Mouse (Mus musculus) ovary, adult 18-20 months (tissue): ENCODE measurements around the gene Ccl17.

ENCODE experiments used
- DNase-seq: peaks from one replicate; pipeline ENCODE4 v3.0.0; 2022; ENCODE audit warnings: low spot score, mixed read lengths

The Ccl17 gene

DNA sequence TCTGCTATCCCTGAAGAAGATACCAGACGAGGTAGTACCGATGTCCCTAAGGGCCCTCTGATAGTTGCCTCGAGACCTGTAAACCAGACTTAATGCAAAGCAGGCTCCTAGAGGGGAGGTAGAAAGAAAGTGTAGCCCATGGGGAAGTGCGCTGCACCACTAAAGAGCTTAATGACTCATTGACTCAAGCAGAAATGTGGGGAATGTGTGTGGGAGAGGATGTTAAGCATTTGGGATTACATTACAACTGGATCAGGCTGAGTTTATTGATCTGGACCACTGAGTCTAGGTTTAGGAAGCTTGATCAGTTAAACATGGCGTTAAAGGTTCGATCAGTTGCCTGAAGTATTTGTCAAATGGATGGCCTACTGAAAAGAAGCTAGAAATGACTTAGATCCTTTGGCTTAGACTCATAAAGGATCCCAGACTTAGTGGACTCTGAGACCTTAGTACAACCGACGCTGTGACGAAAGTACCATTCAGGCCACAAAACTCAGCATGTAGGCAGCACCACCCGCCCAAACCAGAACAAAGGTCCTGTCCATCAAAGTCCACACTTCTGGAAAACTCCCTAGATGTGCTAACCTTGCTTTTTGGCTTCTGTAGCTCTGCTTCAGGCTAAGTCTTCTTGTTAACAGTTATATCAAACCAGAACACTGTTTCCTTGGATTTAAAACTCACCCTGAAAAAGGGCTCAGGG lies 20.8 kb upstream of the Ccl17 start:
- DNase-seq, result no peak

DNA sequence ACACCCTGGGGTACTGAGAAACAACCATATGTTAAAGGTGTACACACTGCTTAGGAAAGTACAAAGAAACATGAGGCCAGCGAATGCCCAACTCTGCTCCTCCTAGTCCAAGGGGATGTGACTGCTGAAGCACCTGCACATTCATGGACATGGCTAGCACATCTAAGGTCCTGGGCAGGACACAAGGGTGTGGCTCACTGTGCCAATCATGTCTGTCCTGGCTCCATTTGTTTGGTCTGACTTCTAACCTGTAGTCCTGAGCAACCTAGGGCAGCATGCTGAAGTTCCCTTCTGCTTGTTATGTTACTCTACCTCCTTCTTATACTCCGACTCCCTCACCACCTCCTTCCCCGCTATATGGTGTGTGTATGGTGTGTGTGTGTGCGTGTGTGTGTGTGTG lies 15.9 kb upstream of the Ccl17 start:
- no peak for DNase-seq

DNA sequence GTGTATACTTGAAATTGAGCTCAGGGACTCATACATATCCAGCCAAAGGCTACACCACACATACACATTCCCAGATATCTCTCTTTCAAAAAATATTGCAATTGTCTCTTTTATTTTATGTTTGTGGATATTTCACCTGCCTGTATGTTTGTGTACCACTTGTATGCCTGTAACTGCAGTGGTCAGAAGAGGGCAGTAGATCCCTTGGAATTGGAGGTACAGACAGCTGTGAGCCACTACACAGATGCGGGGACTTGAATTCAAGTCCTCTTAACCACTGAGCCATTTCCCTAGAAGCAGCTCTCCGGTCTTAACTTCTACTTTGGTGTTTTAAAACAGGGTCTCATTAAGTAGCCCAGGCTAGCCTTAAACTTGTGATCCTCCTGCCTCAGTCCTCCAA lies 15.5 kb upstream of the Ccl17 start:
- no peak for DNase-seq

DNA sequence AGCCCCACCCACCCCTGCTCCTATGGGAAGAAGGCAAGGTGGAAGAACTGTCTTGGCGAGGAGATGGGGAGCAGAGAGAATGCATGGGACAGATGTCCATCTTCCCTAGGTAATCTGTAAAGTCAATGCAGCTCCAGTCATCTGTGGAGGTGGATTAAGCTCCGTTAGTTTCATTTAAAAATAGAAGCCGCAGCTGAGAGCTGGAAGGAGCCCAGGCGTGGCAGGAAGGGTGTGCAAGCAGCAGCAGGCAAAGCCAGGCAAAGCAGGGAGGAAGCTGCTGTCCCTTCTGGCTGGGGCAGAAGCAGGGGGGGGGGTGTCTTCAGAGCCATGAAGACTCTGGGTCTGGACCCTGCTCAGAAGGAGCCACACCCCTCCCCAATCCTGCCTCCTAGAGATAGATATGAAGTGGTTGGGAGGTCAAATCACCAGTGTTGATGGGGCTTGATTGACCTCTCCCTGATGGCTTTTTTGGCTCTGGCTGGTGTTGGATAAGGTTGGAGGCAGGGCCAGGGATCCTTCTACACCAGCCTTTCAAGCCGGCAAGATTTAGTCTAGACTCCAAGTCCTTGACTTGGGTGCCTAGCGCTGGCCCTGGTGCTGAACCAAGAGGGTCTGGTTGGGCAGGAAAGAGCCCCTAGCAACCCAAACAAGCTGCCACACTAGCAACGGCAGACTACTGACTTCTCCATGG lies 9.8 kb upstream of the Ccl17 start:
- DNase-seq, result no peak

DNA sequence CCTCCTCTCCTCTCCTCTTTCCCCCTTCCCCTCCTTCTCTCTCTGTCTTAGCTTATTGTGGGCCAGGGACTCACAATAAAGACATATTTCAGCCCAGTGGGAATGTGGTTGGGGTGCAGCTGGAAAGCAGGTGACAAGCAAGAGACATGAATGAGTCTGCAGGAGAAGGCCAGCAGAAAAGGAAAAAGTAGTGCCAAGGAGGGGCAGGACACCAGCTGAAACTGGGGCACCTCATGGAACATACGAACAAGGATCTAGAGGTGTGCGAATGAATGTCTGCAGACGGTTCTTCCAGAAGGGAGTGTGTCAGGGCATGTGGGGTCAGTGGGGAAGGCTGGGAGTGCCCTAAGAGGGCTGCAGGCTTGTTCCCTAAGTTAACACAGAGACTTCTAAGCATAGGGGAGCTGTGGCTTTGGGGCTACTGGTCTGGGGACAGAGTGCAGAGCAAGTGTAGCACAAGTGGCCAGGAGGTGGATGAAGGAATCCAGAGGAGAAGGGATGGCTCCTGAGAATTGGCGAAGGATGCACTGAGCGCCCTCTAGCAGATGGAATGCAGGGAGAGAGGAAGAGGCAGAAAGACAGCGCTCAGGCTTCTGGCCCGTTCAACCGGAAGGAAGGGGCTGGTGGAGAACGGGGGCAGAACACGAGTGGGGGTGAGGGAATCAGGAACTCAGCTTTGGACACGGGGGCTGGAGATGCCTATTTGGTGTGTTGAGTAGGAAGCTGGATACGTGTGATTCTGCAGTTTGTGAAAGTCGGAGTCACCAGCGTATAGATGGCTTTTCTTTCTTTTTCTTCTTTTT lies 8.8 kb upstream of the Ccl17 start:
- no peak for DNase-seq

DNA sequence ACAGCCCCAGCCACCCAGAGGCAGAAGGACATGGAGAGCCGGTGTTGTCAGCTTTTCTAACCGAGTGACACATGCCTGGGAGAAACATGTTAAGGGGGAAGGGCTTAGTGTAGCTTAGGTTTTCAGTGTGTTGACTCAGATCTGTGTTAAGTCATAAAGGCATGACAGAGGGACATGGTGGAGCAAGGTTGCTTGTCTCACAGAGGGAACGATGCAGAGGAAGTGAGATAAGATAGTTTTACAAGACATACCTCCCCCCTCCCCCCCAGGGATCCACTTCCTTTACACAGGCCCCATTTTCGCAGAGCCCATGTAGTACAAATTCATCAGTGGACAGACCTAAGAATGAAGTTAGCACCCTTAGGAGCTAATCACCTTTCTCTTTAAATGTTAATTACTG lies 7.9 kb upstream of the Ccl17 start:
- no peak for DNase-seq

DNA sequence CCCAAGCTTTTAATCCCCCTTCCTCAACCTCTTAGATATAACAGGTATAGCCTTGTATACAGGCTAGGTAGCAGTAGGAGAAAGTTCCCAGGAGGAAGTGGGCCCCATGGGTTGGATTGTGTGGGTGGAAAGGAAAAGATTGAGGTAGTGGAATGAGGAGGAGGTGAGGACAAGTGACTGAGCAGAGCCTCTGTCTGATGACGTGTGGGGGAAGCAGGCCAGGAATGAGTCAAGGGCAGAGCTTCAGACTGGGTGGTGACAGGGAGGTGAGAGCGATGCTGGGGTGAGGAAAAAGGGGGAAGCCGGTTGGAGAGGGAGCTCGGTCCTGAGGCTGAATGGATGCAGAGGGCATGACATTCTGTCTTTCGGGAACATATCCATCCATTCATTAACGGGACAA lies 6.7 kb upstream of the Ccl17 start:
- no peak for DNase-seq

DNA sequence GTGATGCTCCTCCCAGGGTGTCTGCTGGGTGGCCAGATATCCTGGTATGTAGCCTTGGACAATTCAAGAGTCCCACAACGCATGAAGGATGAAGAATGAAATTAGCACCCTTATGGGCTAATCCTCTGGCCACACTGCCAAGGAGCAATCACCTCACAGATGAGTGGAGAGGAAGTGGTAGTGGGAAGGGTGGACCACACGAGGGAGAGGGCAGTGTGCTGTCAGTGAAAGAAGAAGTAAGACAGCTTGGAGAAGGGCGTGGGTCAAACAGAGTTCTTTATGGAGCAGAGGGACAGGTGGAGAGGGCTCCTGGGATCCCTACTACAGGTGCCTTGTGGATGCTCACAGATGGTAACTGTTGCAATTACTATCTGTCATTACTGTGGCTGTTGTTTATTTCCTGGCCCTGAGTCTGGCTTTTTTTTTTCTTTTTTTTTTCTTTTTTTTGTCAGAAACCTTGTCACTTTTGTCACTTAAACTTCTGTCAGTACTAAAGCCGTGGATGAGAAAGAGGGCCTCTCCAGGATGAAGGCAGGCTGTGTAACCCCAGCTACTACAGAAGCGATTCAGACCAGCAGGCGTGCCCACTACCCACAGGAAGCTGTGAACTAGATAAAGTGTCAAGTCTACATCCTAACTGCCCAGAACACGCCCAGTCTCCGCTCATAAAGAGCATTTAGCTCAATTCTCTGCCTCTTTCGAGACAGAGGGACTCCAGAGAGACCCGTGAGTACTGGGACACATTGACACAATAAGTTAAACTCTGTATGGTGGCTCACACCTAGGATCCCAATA lies 5.5 kb upstream of the Ccl17 start:
- DNase-seq, result no peak

DNA sequence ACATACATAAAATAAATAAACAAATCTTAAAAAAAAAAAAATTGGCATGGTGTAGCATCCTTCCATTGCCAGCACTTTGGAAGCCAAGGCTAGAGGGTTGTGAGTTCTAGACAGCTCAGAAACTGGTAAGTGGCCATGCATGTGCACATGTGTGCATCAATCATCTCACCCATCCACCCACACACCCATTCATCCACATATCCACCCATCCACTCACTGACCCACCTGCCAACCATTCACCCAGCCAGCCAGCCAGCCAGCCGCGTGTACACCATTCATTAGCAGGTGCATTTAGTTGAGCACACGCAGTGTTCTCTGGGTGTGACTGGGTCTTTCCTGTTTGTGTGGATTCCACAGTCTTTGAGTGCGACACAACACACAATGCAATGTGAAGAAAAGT lies 4.4 kb upstream of the Ccl17 start:
- no peak for DNase-seq

DNA sequence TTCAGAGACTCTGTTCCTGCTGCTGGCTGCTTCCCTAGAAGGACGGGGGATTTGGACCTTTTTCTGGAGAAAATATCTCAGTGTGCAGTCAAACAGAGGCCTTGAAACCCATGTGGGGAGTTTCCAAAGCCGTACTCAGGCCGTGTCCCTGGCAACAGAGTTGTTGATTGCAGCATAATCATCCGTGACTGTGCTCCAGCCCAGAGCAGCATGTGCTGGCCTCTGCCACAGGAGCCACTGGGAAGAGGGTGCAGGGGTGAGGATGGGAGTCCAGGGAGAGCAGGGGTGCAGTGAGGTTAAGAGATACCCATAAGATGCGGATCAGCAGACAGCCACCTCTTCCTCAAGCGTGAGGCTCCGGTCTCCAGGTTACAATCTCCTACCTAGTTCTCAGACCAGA lies 2.7 kb upstream of the Ccl17 start:
- DNase-seq, result peak; percentile 75

DNA sequence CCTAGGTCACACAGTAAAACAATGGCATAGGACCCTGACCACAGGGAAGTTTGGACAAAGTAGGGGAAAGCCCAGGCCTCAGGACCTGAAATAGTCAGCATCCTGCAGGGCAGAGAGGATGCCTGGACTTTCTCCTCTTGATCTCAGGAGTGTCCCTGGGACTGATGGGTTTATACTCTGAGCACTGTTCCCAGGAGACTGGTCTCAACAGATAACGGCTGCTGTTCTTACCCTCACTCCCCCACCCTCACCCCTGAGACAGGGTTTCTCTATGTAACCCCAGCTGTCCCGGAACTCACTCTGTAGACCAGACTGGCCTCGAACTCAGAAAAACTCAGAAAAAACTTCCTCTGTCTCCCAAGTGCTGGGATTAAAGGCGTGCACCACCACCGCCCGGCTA lies 1.9 kb upstream of the Ccl17 start:
- no peak for DNase-seq

DNA sequence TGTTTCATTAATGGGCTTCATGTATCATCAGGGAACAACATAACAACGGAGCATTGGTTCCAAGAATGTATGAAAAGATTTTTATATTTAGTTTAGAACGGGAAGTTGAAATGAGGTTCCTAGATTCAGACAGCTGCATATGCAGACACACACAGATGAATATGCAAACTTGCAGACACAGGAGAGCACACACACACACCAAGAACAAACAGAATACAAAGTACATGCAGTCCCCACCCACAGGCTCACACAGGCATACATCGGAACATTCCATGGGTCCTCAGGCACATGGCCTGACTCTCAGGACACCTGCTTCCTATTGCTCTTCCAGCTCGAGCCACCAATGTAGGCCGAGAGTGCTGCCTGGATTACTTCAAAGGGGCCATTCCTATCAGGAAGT lies 602 bp downstream of the Ccl17 start:
- no peak for DNase-seq

DNA sequence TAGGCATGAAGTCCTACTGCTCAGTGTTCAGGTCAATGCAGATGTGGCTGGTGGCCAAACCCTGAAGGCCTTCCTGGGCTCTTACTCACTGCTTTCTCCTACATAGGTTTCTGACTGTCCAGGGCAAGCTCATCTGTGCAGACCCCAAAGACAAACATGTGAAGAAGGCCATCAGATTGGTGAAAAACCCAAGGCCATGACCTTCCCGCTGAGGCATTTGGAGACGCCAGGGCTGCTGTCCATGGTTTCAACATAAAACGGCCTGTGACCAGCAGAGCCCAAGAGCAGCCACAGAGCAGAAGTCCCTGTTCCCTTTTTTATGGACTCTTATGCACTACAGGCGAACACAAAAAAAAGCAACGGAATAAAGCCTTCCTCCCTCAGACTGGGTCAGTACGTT lies 1.4 kb downstream of the Ccl17 start:
- peak; percentile 75 for DNase-seq

DNA sequence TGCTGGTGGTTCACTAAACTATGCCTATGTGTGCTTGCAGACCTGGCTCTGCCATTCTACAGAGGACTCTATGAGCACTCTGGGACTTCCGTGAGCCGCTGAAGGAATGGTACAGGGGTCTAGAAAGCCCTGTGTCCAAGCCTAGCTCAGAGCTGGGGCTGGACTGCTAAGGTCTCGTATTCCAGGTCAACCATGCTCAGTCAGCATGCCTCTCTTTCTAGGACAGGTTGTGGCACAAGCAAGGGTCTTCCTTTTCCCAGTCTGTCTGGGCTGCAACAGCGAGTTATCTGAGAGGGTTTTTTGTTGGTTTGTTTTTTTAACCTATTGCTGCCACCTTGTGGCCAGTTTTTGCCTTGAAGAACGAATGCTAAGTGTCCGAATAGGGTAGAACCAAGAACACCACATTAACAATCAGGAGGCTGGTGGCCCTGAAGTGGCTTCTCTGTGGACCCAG lies 2.4 kb downstream of the Ccl17 start:
- peak; percentile 56 for DNase-seq

DNA sequence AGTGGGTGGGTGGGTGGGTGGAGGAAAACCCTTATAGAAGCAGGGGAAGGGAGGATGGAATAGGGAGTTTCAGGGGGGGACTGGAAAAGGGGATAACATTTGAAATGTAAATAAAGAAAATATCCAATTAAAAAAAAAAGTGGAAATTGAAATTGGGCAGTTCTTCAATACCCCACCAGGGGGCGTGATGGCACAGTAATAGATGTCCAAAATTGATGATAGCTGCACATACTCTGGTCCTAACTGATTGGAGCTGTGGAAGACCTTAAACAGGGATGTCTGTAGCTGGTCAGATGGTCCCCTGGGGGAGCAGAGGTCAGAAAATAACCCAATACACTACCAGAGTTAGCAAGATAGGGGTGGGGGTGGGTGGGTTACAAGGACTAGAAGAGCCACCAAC lies 4.3 kb downstream of the Ccl17 start:
- no peak for DNase-seq

DNA sequence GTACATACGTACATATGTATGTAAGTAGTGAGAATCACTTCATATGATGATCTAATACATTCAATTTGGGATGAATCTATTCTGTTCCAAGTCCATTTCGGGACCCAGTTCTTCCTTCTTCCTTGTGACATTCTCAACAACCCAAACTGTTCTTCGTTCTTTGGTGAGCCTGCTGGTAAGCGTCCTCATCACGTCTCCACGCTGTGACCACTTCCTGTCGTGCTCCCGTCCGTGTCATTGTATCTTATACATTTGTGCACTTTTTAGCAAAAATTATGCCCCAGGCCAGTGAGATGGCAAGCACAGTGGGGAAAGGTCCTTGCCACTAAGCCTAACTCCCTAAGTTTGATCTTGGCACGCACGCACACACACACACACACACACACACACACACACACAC lies 7.7 kb downstream of the Ccl17 start:
- no peak for DNase-seq

DNA sequence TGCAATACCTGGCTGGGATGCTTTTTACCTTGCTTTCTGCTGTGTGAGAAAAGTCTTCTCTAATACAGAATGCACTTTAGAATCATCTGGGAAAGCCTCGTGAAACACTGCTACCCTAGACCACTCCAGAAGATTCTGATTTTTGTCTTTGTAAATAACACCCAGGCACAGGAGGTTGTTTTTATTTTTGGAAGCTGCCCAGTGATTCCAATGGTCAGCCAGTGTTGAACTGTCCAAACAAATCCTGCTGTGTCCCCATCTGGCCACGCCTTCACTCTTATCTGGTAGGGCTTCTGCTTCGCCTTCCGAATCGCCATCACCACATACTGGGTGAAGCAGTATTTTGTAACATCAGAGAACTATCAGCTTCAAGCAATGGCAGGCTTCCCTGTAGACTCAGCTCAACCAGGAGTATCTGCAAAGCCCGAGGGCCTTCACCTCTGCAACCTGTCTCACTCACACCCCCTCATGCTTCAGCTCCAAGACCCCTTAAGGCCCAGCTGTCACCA lies 9.5 kb downstream of the Ccl17 start:
- no peak for DNase-seq

DNA sequence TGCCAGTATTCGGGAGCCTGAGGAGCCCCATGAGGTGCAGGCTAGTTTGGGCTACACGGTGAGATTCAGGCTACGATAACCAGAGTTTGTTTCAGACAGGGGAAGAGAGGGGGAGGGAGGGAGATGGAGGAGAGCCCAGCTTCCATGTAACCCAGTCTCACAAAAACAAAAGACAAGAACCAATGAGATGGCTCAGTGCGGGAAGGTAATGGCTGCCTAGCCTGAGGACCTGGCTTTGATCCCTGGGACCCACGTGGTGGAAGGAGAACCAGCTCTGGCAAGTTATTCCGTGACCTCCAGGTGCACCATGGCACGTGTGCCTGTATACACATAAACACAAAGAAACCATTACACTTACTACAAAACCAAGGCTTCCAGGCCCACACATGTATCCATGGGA lies 10.3 kb downstream of the Ccl17 start:
- DNase-seq, result no peak

DNA sequence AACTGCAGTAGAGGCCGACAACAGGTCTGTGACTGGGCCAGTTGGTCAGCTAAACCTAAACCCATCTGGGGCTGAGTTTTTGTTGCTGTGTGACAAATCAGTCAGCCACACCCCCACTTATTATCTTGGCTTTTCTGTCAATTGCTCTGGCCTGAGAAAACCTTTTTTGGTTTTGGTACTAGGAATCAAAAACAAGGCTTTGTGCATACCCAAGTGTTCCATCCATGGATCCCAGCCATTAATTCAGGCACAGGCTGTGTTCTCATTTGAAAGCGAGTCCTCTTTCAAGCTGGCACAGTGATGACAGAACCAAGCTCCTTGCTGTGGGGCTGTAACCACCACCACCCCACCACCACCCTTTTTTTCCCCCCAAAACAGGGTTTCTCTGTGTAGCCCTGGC lies 11.1 kb downstream of the Ccl17 start:
- no peak for DNase-seq

DNA sequence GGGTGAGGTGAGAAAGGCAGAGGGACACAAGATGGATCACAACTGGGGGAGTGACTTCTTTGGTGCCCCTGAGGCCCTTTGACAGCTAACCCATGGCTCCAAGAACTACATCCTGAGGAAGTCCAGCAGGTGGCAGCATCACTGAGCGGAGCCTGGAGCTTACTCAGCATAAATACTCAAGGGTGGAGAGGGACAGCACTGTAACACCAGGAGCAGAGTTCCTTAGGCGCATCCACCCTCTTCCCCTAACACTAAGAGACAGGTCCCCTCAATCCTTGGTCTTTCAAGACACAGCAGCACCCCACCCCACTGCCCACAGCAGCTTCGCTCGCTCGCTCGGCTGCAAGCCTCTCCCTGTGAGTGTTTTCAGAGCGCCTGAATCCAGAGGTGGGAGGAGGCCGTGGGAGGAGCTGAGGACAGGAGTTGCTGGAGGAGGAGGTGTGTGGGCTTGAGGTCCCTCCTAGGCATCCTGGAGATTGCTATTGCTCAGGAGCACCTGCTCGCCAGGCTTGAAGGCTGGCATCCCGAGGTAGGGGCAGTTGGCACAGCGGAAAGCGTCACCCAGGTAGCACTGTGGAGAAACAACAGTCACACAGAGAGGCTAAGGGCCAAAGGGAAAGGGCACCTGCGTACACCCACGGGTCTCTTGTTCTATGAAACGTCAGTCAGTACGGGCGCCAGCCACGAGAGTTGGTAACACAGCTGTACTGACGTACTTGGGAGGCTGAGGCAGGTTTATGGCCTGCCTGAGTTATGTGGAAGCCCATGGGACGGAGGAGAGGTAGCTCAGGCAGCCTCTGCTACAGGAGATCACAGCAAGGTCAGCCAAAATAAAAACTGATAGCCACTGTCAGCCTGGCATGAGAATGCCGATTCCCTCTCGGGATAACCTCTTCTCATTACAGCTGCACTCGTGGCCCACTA lies 12.6 kb downstream of the Ccl17 start:
- peak; percentile 28 for DNase-seq

DNA sequence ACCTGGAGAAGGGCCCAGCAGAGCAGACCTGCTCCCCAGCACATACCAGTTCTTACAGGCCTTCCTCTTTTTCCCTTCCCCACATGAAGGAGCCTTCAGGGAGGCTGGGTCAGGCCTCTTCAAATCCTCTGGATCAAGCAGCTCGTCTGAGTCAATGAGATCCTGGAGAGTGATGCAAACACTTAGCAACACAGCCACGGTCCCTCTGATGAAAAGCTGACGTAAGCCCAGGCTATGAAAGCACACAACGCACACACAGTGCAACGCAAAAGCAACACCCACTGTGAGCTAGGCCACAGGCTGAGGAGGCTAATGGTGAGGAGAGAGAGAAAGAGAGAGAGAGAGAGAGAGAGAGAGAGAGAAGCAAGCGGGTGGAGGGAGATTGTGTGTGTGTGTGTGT lies 14.9 kb downstream of the Ccl17 start:
- no peak for DNase-seq
